Mouse (Mus musculus) stomach, embryonic 16.5 days (tissue): ENCODE results near the gene Fli1. TPM values are rescaled to one million over a fixed set of nuclear protein-coding genes. Genes with fewer than 3 reads are reported as not detected.

Experiments
- ATAC-seq: fragments of 200-750 bp; cut with Nextera tagmentation; 2 replicates; pipeline ENCODE4 v1.8.0; 2017; ENCODE audit warnings: moderate number of reproducible peaks, moderate TSS enrichment; ENCODE audit not compliant: insufficient read depth, low FRiP score
- H3K27ac ChIP-seq: fragments of 300-500 bp; sonication (generic); 2 replicates; pipeline ENCODE4 v1.5.1; 2014; ENCODE audit warnings: low read length
- H3K27me3 ChIP-seq: fragments of 300-500 bp; sonication (generic); 2 replicates; pipeline ENCODE4 v1.6.1; 2014; ENCODE audit warnings: low read length, control low read depth, mixed read lengths; ENCODE audit not compliant: control insufficient read depth, insufficient read depth
- H3K36me3 ChIP-seq: fragments of 300-500 bp; sonication (generic); 2 replicates; pipeline ENCODE4 v1.6.1; 2014; ENCODE audit warnings: low read length; ENCODE audit not compliant: control insufficient read depth, insufficient read depth
- H3K4me1 ChIP-seq: fragments of 300-500 bp; sonication (generic); 2 replicates; pipeline ENCODE4 v1.6.1; 2014; ENCODE audit warnings: low read length, control low read depth, mixed read lengths; ENCODE audit not compliant: control insufficient read depth, insufficient read depth
- H3K4me2 ChIP-seq: fragments of 300-500 bp; sonication (generic); 2 replicates; pipeline ENCODE4 v1.6.1; 2014; ENCODE audit warnings: low read depth, low read length, mixed read lengths
- H3K4me3 ChIP-seq: fragments of 300-500 bp; sonication (generic); replicated peaks from 2 replicates; pipeline ENCODE4 v1.5.1; 2014; ENCODE audit warnings: mild to moderate bottlenecking, low read length
- H3K9ac ChIP-seq: fragments of 300-500 bp; sonication (generic); 2 replicates; pipeline ENCODE4 v1.6.1; 2014; ENCODE audit warnings: low read length
- H3K9me3 ChIP-seq: fragments of 300-500 bp; sonication (generic); replicated peaks from 2 replicates; pipeline ENCODE4 v1.6.1; 2016; ENCODE audit warnings: low read length, control low read depth; ENCODE audit not compliant: control insufficient read depth
- WGBS: fragments of 180-500 bp; shearing (Covaris S2); extraction: QIAGEN DNeasy Blood & Tissue Kit; methylation state at CpG from one replicate; pipeline ENCODE4 v1.1.7; 2014; 5-methylcytosine and 5-hydroxymethylcytosine counted together
- polyA plus RNA-seq: library from polyadenylated mRNA; unstranded; fragments of >200 nt; fragmentation: Nextera tagmentation; extraction: Ambion mirVana; gene quantifications from 2 replicates; pipeline ENCODE4 v1.2.1, GENCODE M21; 2015

Fli1 gene
- polyA plus RNA-seq, 1 experiment from 2014 or later = 12.8 TPM

GRCm38 (mm10) chr9:32405191-32405925 lies 137.3 kb downstream of the Fli1 start:
- Histone ChIP-seq H3K9ac (no peak overlapping the region), H3K9me3 (no peaks in the 10 kb centered on the region), H3K36me3 (no peaks in the 10 kb centered on the region), H3K4me2 (no peak overlapping the region), H3K27me3 (peaks cover 5% of the 10 kb centered on the region; the same call in 1 of the 2 replicates), H3K4me3 (no peak overlapping the region), H3K4me1 (peaks cover 4% of the 10 kb centered on the region; the same call in 1 of the 2 replicates), H3K27ac (no peak overlapping the region)
- peak; percentile 79 for ATAC-seq
- WGBS = 43% methylated on average over 11 of the region's 11 CpGs

DNA sequence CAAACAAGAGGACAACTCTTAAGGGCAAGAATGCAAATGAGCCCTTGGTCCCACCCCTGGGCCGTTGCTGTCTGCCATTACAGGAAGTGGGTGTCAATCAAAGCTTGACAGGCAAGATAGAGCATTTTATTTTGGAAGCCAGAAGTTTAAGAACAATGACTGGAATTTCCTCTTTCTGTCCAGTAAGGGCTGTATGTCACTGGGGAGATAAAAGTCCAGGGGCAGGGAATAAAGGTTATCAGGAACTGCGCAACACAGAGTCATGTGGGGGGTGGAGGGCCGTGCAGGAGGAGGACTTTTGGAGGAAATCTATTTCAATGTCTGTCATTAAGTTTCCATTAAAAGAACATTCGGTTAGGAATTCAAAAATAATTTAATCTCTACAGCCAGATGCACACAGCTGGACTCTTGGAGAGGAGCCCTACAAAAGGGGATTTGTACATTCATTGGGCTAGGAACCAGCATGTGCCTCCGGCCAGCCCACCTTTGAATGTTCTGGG lies 141.9 kb downstream of the Fli1 start:
- peak; percentile 17; the same call in 1 of the 2 replicates for ATAC-seq
- 0 out of 2 replicates have a peak, but pooled peaks cover 4% of the 10 kb centered on the region for H3K4me1 ChIP-seq
- WGBS = 25% methylated on average over 5 of the region's 5 CpGs

GRCm38 (mm10) chr9:32400212-32400611 lies 142.4 kb downstream of the Fli1 start:
- Histone ChIP-seq H3K4me3 (no peak overlapping the region), H3K9me3 (no peaks in the 10 kb centered on the region), H3K4me2 (no peak overlapping the region), H3K4me1 (0 out of 2 replicates have a peak, but pooled peaks cover 4% of the 10 kb centered on the region), H3K27ac (no peak overlapping the region), H3K36me3 (no peaks in the 10 kb centered on the region), H3K27me3 (no peaks in the 10 kb centered on the region), H3K9ac (no peak overlapping the region)
- no peak for ATAC-seq
- 29% methylated on average over 2 of the region's 2 CpGs for WGBS

More for the DNA sequence above, 141.9 kb downstream of the Fli1 start:
- Histone ChIP-seq H3K27ac (no peak overlapping the region), H3K9ac (no peak overlapping the region), H3K9me3 (no peaks in the 10 kb centered on the region), H3K27me3 (no peaks in the 10 kb centered on the region), H3K36me3 (no peaks in the 10 kb centered on the region), H3K4me3 (no peak overlapping the region), H3K4me2 (no peak overlapping the region)

DNA sequence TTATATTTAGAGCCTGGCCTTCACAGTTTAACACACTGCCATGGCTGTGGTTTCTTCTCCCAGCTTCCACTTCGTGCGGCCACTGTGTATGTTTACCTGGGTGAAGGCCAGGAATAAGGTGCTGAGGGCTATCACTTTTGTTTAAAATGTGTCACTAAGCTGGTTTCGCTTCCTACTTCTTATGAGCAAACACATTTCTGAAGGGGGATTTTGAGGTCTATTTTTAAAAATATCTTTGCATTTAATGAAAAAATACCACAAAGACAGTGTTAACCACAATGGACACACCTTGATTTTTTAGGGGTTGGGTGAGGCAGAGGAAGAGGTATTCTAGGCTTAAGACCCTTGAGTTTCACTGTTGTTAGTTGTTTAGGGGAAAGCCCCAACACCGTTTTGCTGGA lies 147.9 kb downstream of the Fli1 start:
- Histone ChIP-seq H3K27ac (no peak overlapping the region), H3K27me3 (no peaks in the 10 kb centered on the region), H3K4me3 (no peak overlapping the region), H3K9me3 (no peaks in the 10 kb centered on the region), H3K4me2 (no peak overlapping the region), H3K4me1 (no peaks in the 10 kb centered on the region), H3K9ac (no peak overlapping the region), H3K36me3 (no peaks in the 10 kb centered on the region)
- WGBS = 64% methylated on average over 4 of the region's 4 CpGs
- ATAC-seq = no peak

DNA sequence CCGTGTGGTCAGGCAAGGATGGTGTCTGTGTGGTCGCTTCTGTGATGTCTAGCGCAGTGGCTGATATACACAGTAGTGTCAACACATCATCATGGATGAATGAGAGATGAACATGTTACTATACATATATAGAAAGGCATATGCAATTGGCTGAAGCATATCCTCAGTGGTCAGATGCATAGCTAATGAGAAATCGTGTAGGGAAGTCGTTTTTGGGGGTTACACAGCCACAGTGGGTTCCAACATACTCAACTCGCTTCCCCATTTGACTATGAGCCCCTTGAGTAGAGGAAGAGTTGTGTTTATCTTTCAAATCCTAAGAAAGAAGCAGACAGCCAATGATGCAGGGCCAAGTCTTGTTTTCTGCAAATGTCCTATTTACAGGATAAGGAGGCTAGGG lies 149.9 kb downstream of the Fli1 start:
- WGBS = 80% methylated on average over 6 of the region's 6 CpGs
- H3K36me3 ChIP-seq = no peaks in the 10 kb centered on the region
- H3K27ac ChIP-seq = no peak overlapping the region
- H3K9me3 ChIP-seq = no peaks in the 10 kb centered on the region
- no peaks in the 10 kb centered on the region for H3K27me3 ChIP-seq
- H3K9ac ChIP-seq = no peak overlapping the region
- no peak for ATAC-seq
- no peaks in the 10 kb centered on the region for H3K4me1 ChIP-seq
- no peak overlapping the region for H3K4me2 ChIP-seq
- no peak overlapping the region for H3K4me3 ChIP-seq

- H3K27ac ChIP-seq = no peak overlapping the region
- no peaks in the 10 kb centered on the region for H3K9me3 ChIP-seq
- H3K4me3 ChIP-seq = no peak overlapping the region
- no peaks in the 10 kb centered on the region for H3K36me3 ChIP-seq
- H3K4me1 ChIP-seq = no peaks in the 10 kb centered on the region
- H3K4me2 ChIP-seq = no peak overlapping the region
- 81% methylated on average over 9 of the region's 9 CpGs for WGBS
- no peak overlapping the region for H3K9ac ChIP-seq
- ATAC-seq = no peak
- H3K27me3 ChIP-seq = no peaks in the 10 kb centered on the region
Measured at GRCm38 (mm10) chr9:32391701-32392100, 151.0 kb downstream of the Fli1 start.

GRCm38 (mm10) chr9:32391092-32391491 lies 151.6 kb downstream of the Fli1 start:
- 80% methylated on average over 5 of the region's 5 CpGs for WGBS
- no peaks in the 10 kb centered on the region for H3K36me3 ChIP-seq
- no peak for ATAC-seq
- no peaks in the 10 kb centered on the region for H3K4me1 ChIP-seq
- no peak overlapping the region for H3K27ac ChIP-seq
- H3K9me3 ChIP-seq = no peaks in the 10 kb centered on the region
- H3K4me2 ChIP-seq = no peak overlapping the region
- no peak overlapping the region for H3K9ac ChIP-seq
- no peaks in the 10 kb centered on the region for H3K27me3 ChIP-seq
- H3K4me3 ChIP-seq = no peak overlapping the region

- Histone ChIP-seq H3K4me1 (no peaks in the 10 kb centered on the region), H3K27me3 (no peaks in the 10 kb centered on the region), H3K9me3 (no peaks in the 10 kb centered on the region), H3K27ac (no peak overlapping the region), H3K4me3 (no peak overlapping the region), H3K36me3 (no peaks in the 10 kb centered on the region), H3K9ac (no peak overlapping the region), H3K4me2 (no peak overlapping the region)
- 83% methylated on average over 1 of the region's 1 CpGs for WGBS
- no peak for ATAC-seq
Measured at GRCm38 (mm10) chr9:32388120-32388519, 154.5 kb downstream of the Fli1 start.

DNA sequence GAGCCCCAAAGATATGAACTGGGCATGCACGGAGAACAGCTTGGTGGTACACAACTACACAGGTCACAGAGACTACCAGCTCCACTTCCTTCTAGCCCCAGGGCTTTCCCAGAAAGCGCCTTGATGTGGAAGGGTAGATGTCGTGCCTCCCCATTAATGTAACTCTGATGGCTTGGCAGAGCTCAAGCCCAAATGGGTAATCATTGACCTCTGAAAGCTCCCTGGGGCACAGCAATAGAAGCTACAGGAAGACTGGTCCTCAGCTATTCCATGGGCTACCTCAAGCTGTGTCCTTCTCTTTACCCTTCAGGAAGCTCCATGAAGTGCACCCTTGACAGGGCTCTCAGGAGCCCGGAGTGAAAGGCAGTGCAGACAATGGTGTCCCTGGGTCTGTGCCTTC lies 157.8 kb downstream of the Fli1 start:
- ATAC-seq = no peak

More for the DNA sequence above, 157.8 kb downstream of the Fli1 start:
- Histone ChIP-seq H3K4me1 (no peaks in the 10 kb centered on the region), H3K9ac (no peak overlapping the region), H3K36me3 (no peaks in the 10 kb centered on the region), H3K27ac (no peak overlapping the region), H3K4me2 (no peak overlapping the region), H3K9me3 (no peaks in the 10 kb centered on the region), H3K4me3 (no peak overlapping the region), H3K27me3 (no peaks in the 10 kb centered on the region)
- 73% methylated on average over 4 of the region's 4 CpGs for WGBS
